Mouse (Mus musculus): ENCODE measurements around the gene Gm49388. TPM values are rescaled to one million over a fixed set of nuclear protein-coding genes. Genes with fewer than 3 reads are reported as not detected.

The Gm49388 gene
- polyA plus RNA-seq, 1 experiment from 2014 or later: not detected

- DNase-seq (ENCODE audit: low spot score): peak; percentile 69
Measured at GRCm38 (mm10) chr7:127800435-127801009, 15.1 kb downstream of the Gm49388 start, which contains the start of gene Hsd3b7. Gene Hsd3b7, plus strand, starts transcription at chr7:127800604.

GRCm38 (mm10) chr7:127801010-127801621, 15.7 kb downstream of the Gm49388 start:
- no peak for DNase-seq (ENCODE audit: low spot score)

GRCm38 (mm10) chr7:127802313-127802712, 16.9 kb downstream of the Gm49388 start:
- no peak for DNase-seq (ENCODE audit: low spot score)

GRCm38 (mm10) chr7:127808821-127809220, 23.4 kb downstream of the Gm49388 start:
- no peak for DNase-seq (ENCODE audit: low spot score)

- DNase-seq (ENCODE audit: low spot score): no peak
Measured at GRCm38 (mm10) chr7:127809846-127810245, 24.4 kb downstream of the Gm49388 start.

- no peak for DNase-seq (ENCODE audit: low spot score)
Measured at GRCm38 (mm10) chr7:127810650-127811049, 25.2 kb downstream of the Gm49388 start.

- no peak for DNase-seq (ENCODE audit: low spot score)
Measured at GRCm38 (mm10) chr7:127811240-127811639, 25.8 kb downstream of the Gm49388 start.

- no peak for DNase-seq (ENCODE audit: low spot score)
Measured at GRCm38 (mm10) chr7:127812292-127812691, 26.9 kb downstream of the Gm49388 start.

- no peak for DNase-seq (ENCODE audit: low spot score)
Measured at GRCm38 (mm10) chr7:127813821-127814220, 28.4 kb downstream of the Gm49388 start.

GRCm38 (mm10) chr7:127814241-127814921, 29.0 kb downstream of the Gm49388 start:
- DNase-seq (ENCODE audit: low spot score): no peak

- no peak for DNase-seq (ENCODE audit: low spot score)
Measured at GRCm38 (mm10) chr7:127815116-127815665, 29.8 kb downstream of the Gm49388 start.

GRCm38 (mm10) chr7:127815954-127816821, 30.8 kb downstream of the Gm49388 start:
- peak; percentile 76 for DNase-seq (ENCODE audit: low spot score)

- DNase-seq (ENCODE audit: low spot score): no peak
Measured at GRCm38 (mm10) chr7:127817053-127817452, 31.6 kb downstream of the Gm49388 start.

GRCm38 (mm10) chr7:127817776-127818175, 32.4 kb downstream of the Gm49388 start:
- no peak for DNase-seq (ENCODE audit: low spot score)

- DNase-seq (ENCODE audit: low spot score): no peak
Measured at GRCm38 (mm10) chr7:127820836-127821509, 35.6 kb downstream of the Gm49388 start.

GRCm38 (mm10) chr7:127822494-127822893, 37.1 kb downstream of the Gm49388 start:
- DNase-seq (ENCODE audit: low spot score): no peak

- DNase-seq (ENCODE audit: low spot score): no peak
Measured at GRCm38 (mm10) chr7:127823236-127824171, 38.1 kb downstream of the Gm49388 start.

GRCm38 (mm10) chr7:127824176-127824871, 38.9 kb downstream of the Gm49388 start, which contains the start of the genes Stx4a and Stx1b:
Gene Stx4a, plus strand, starts transcription at chr7:127824294.
Gene Stx1b, minus strand, starts transcription at chr7:127824549.
- DNase-seq (ENCODE audit: low spot score): no peak

- no peak for DNase-seq (ENCODE audit: low spot score)
Measured at GRCm38 (mm10) chr7:127835550-127835949, 50.1 kb downstream of the Gm49388 start.

Data from thymus, postnatal 0 days (tissue).